Mouse (Mus musculus): Measurements from ENCODE around the gene Trpv1. TPM values are rescaled to one million over a fixed set of nuclear protein-coding genes. Genes with fewer than 3 reads are reported as not detected.

Gene Trpv1
- total RNA-seq, 2 experiments from 2014 or later, result not detected

- ATAC-seq (replicated peaks; ENCODE audit: low FRiP score, poor library complexity, severe bottlenecking), result no peak
Observed at GRCm38 (mm10) chr11:73230081-73230480, 4.0 kb upstream of the Trpv1 start.

GRCm38 (mm10) chr11:73232513-73232912 is 1.6 kb upstream of the Trpv1 start:
- no peak for ATAC-seq (replicated peaks; ENCODE audit: low FRiP score, poor library complexity, severe bottlenecking)

GRCm38 (mm10) chr11:73235990-73236701 is 2.1 kb downstream of the Trpv1 start:
- ATAC-seq (replicated peaks; ENCODE audit: low FRiP score, poor library complexity, severe bottlenecking), result no peak

GRCm38 (mm10) chr11:73236731-73237130 is 2.6 kb downstream of the Trpv1 start:
- ATAC-seq (replicated peaks; ENCODE audit: low FRiP score, poor library complexity, severe bottlenecking), result no peak

DNA sequence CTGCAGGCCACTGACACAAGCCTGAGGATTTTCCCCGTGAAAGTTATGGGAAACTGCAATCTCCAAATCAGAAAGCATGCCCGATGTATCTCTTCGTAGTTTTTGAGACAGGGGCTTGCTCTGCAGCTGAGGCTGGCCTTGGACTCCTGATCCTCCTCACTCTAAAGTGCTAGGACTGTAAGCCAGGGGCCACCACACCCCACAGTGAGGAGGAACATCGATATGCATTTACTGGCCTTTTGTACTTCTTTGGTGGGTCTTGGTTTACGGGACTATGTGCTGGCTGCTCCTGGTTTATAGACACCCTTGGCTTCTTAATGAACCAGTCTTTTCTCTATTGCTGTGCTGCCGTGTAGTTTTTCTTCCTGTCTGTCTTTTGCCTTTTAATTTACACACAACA is 8.1 kb downstream of the Trpv1 start:
- no peak for ATAC-seq (replicated peaks; ENCODE audit: low FRiP score, poor library complexity, severe bottlenecking)

DNA sequence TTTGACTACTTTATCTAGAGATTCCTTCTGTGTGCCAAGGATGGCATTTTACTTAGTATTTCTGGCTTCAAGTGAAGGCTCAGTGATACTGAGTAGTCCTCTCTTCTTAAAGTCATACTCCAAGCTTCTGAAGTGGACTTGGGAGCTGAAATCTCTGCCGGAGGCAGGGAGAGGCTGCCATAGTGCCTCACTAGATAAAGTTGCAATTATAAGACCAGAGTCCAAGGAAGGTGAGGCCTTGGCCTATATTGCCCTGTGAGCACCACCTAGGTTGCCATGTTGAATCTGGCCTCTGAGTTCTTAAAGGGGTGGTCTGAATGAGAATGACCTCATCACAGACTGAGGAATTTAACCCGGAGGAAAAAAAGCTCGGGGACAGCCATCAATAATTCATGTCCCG is 8.7 kb downstream of the Trpv1 start:
- no peak for ATAC-seq (replicated peaks; ENCODE audit: low FRiP score, poor library complexity, severe bottlenecking)

DNA sequence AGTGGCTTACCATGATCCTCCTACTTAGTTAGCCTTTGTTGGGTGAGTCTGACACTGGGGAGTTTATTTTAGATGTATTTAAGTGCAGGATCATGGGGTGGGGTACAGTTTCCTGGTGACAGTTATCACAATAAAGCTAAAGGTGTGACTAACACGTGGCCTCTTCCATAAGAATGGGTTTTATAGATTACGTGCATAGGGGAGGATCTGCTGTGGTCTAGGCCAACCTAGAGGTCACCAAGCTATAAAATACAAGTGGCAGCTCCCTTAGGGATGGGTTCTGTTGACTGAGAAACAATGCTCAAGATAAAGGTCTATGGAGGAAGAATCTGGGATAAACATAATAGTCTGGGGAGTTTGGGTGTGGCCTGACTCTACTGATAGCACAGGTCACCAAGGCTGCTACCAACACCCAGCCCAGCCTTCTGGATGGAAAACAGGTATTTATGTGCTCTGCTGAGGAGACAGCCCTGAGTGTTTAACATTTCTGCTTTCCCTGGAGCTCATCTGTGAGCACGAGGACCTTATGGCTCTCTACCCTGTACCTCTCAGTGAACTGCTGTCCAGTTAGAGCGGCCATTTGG is 23.4 kb downstream of the Trpv1 start:
- no peak for ATAC-seq (replicated peaks; ENCODE audit: low FRiP score, poor library complexity, severe bottlenecking)

GRCm38 (mm10) chr11:73258664-73259063 is 24.6 kb downstream of the Trpv1 start:
- ATAC-seq (replicated peaks; ENCODE audit: low FRiP score, poor library complexity, severe bottlenecking), result no peak

DNA sequence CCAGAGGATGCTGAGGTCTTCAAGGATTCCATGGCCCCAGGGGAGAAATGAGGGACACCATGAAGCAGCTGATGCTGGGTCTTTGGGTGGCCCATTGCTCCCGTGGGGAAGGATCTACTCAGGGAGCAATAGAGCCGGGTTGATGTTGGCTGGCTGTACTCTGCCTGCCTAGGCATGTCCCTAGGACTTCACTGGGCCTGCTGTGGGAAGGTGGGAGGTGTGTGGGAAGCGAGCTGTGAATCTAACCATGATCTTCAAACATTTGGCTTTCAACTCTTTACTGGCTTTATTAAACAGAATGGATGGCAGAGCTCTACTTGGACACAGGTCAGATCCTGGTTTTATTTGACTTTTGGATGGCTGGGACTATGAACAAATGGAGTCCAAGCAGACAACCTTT is 26.4 kb downstream of the Trpv1 start:
- no peak for ATAC-seq (replicated peaks; ENCODE audit: low FRiP score, poor library complexity, severe bottlenecking)

GRCm38 (mm10) chr11:73261385-73261784 is 27.3 kb downstream of the Trpv1 start:
- no peak for ATAC-seq (replicated peaks; ENCODE audit: low FRiP score, poor library complexity, severe bottlenecking)

DNA sequence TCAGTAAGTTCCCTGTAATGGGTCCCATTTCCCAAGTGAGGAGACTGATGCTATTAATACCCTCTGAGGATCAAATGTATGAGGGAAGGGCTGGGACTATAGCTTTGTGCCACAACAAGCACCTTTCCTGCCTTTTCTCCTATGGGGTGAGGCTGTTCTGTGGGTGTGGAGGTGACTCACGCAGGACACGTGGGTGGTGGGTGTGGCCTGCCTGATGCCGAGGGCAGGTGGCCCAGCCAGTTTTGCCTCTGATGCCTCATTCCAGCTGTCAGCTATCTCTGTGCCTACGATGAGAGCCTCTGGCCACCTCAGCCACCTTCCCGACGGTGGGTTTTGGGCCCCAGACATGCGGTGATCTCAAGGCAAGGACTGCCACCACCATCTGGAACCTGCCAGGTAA is 33.2 kb downstream of the Trpv1 start, which contains the start of gene Trpv3:
TSS of gene Trpv3 (plus strand) at position 122 of the 400 bp plus-strand sequence.
- no peak for ATAC-seq (replicated peaks; ENCODE audit: low FRiP score, poor library complexity, severe bottlenecking)

GRCm38 (mm10) chr11:73274821-73275220 is 40.7 kb downstream of the Trpv1 start:
- ATAC-seq (replicated peaks; ENCODE audit: low FRiP score, poor library complexity, severe bottlenecking), result no peak

DNA sequence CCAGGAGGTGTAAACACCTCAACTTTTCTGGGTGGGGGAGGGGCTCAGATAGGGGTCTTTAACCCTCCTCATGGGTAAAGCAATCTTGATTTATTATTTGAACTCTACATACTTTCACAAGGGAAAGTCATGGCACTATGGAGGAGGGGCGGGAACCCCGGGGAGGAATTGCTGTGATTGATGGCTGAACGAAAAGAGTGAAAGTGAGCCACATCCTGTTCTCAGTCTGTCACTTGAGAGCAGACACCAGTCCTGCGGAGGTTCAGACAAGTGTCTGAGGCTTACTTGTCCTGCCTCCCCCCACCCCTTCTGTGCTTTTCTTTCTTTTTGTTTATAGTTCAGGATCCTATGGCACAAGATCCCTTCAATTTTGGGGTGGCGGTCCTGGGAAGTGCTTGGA is 46.6 kb downstream of the Trpv1 start:
- no peak for ATAC-seq (replicated peaks; ENCODE audit: low FRiP score, poor library complexity, severe bottlenecking)

DNA sequence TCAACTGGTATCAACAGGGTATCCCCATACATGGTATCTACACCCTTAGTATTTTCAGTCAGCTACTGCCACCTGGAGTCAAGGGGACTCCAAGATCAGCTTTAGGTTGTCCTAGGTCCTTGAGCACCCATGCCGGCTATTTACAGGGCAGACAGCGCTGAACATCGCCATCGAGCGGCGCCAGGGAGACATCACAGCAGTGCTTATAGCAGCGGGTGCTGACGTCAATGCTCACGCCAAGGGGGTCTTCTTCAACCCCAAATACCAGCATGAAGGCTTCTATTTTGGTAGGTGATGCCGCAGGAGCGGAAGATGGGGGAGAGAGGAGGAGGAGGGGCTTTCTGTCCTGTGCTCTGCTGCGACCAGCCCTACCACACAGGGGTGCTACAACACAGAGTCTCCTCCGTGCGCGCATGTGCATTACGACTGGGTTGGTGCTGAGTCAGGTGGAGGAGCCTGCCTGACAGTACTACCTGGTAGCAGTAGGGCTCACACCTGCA is 47.5 kb downstream of the Trpv1 start:
- peak; percentile 39 for ATAC-seq (replicated peaks; ENCODE audit: low FRiP score, poor library complexity, severe bottlenecking)

DNA sequence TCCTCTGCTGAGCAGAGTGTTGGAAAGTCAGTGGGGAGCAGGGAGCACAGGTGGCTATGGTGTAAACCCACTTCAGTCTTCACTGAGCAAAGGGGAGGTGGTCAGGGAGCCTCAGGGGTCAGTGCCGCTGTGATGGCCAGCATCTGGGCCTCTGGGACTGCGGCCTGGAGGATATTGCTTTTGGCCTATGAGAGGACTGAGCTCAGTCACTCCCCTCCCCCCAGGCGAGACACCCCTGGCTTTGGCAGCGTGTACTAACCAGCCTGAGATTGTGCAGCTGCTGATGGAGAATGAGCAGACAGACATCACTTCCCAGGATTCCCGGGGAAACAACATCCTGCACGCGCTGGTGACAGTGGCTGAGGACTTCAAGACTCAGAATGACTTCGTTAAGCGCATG is 49.3 kb downstream of the Trpv1 start:
- ATAC-seq (replicated peaks; ENCODE audit: low FRiP score, poor library complexity, severe bottlenecking), result no peak

- no peak for ATAC-seq (replicated peaks; ENCODE audit: low FRiP score, poor library complexity, severe bottlenecking)
Observed at GRCm38 (mm10) chr11:73283926-73284325, 49.8 kb downstream of the Trpv1 start.

DNA sequence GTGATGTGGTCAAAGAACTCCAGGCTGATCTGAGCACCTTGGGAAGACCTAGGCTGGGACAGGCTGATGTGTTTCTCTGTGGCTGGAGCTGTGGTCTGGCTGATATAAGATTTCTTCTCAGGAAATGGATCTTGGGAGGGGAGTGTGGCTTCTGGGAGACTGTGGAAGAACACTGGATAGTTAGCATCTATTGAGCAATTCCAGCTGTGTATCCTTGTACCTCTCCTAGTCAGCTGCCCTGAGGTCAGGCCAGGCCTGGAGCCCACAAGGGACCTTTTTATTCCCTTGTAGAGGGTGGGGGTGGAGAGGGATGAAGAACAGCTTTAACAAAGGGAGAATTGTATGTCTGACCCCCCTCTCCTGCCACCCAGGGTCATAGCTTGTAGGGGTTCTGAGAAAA is 50.3 kb downstream of the Trpv1 start:
- no peak for ATAC-seq (replicated peaks; ENCODE audit: low FRiP score, poor library complexity, severe bottlenecking)

GRCm38 (mm10) chr11:73289621-73290020 is 55.5 kb downstream of the Trpv1 start:
- no peak; the same call in 1 of the 2 replicates for ATAC-seq (replicated peaks; ENCODE audit: low FRiP score, poor library complexity, severe bottlenecking)

DNA sequence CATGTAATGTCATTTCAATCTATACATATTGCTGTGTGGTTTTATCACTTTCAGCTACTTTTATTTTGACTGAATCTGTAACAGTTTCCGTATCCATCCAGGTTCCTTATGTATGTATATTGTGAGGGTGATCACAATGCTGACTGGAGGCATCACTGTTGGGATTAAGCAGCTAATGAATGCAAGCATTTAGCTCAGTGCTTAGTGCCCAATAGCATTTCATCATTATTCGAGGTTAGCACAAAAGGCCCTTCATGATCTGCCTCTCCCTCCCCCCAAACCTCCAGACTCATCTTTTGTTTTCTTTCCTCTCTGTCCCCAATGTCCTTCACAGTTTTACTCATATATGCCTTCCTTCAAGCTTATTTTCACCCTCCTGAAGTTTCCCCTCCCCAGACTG is 69.0 kb downstream of the Trpv1 start:
- no peak for ATAC-seq (replicated peaks; ENCODE audit: low FRiP score, poor library complexity, severe bottlenecking)
